Mouse (Mus musculus) liver, embryonic 15.5 days (tissue): Measurements from ENCODE around the gene Phf5a. TPM values are rescaled to one million over a fixed set of nuclear protein-coding genes. Genes with fewer than 3 reads are reported as not detected.
A peak's percentile ranks its signal among the peaks of the same experiment; 100 is the strongest.

Experiments
- ATAC-seq: fragments of 200-750 bp; cut with Nextera tagmentation; 2 replicates; pipeline ENCODE4 v1.8.0; 2017; ENCODE audit warnings: moderate number of reproducible peaks, mild to moderate bottlenecking, moderate library complexity; ENCODE audit not compliant: insufficient read depth
- H3K27ac ChIP-seq: fragments of 300-500 bp; sonication (generic); replicated peaks from 2 replicates; pipeline ENCODE4 v1.5.1; 2015; ENCODE audit warnings: mild to moderate bottlenecking, inconsistent platforms
- H3K27me3 ChIP-seq: fragments of 300-500 bp; sonication (generic); 2 replicates; pipeline ENCODE4 v1.6.1; 2015; ENCODE audit warnings: mild to moderate bottlenecking, inconsistent platforms
- H3K36me3 ChIP-seq: fragments of 300-500 bp; sonication (generic); replicated peaks from 2 replicates; pipeline ENCODE4 v1.6.1; 2015; ENCODE audit warnings: moderate library complexity, mild to moderate bottlenecking, inconsistent platforms
- H3K4me1 ChIP-seq: fragments of 300-500 bp; sonication (generic); replicated peaks from 2 replicates; pipeline ENCODE4 v1.6.1; 2015; ENCODE audit warnings: inconsistent platforms
- H3K4me2 ChIP-seq: fragments of 300-500 bp; sonication (generic); 2 replicates; pipeline ENCODE4 v1.6.1; 2015; ENCODE audit warnings: moderate library complexity, mild to moderate bottlenecking, inconsistent platforms
- H3K4me3 ChIP-seq: fragments of 300-500 bp; sonication (generic); replicated peaks from 2 replicates; pipeline ENCODE4 v1.5.1; 2015; ENCODE audit warnings: mild to moderate bottlenecking, inconsistent platforms
- H3K9ac ChIP-seq: fragments of 300-500 bp; sonication (generic); 2 replicates; pipeline ENCODE4 v1.6.1; 2015; ENCODE audit warnings: moderate library complexity, mild to moderate bottlenecking, inconsistent platforms
- H3K9me3 ChIP-seq: fragments of 300-500 bp; sonication (generic); replicated peaks from 2 replicates; pipeline ENCODE4 v1.6.1; 2016; ENCODE audit warnings: inconsistent platforms
- WGBS: fragments of 180-500 bp; shearing (Covaris S2); methylation state at CpG from one replicate; pipeline ENCODE4 v1.1.7; 2015; ENCODE audit warnings: mixed read lengths; ENCODE audit not compliant: insufficient replicate concordance; 5-methylcytosine and 5-hydroxymethylcytosine counted together
- polyA plus RNA-seq: library from polyadenylated mRNA; unstranded; fragments of >200 nt; fragmentation: Nextera tagmentation; extraction: Ambion mirVana; gene quantifications from 2 replicates; pipeline ENCODE4 v1.2.1, GENCODE M21; 2015

The Phf5a gene
- polyA plus RNA-seq, 1 experiment from 2014 or later: 91.3 TPM

DNA sequence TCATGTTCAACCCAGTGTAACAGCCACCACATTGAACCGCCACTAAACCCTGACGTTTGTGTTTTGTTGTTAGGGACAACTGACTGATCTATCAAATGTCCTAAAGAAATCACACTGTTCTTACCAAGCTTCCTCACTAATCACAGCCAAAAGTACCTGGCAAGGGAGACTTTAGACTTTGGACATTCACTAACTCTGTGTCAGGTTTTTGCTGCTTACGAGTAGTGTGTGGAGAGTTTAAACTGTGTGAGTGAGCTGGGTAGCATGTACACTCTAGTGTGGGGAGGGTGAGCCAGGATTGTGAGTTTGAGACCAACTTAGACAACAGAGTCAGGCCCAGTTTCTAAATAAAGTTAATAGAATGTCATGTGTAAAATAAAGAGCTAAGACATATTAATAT is 10.6 kb upstream of the Phf5a start:
- no peak overlapping the region for H3K4me3 ChIP-seq
- H3K9me3 ChIP-seq: no peaks in the 10 kb centered on the region
- no peaks in the 10 kb centered on the region for H3K27me3 ChIP-seq
- H3K36me3 ChIP-seq: peaks cover 14% of the 10 kb centered on the region; the same call in 1 of the 2 replicates
- H3K9ac ChIP-seq: no peak overlapping the region
- WGBS: 74% methylated on average over 3 of the region's 3 CpGs
- H3K27ac ChIP-seq: peak overlapping the region; percentile 21
- peak overlapping the region; percentile 3; the same call in 1 of the 2 replicates for H3K4me2 ChIP-seq
- H3K4me1 ChIP-seq: peaks cover 44% of the 10 kb centered on the region
- ATAC-seq: peak; percentile 38; the same call in 1 of the 2 replicates

DNA sequence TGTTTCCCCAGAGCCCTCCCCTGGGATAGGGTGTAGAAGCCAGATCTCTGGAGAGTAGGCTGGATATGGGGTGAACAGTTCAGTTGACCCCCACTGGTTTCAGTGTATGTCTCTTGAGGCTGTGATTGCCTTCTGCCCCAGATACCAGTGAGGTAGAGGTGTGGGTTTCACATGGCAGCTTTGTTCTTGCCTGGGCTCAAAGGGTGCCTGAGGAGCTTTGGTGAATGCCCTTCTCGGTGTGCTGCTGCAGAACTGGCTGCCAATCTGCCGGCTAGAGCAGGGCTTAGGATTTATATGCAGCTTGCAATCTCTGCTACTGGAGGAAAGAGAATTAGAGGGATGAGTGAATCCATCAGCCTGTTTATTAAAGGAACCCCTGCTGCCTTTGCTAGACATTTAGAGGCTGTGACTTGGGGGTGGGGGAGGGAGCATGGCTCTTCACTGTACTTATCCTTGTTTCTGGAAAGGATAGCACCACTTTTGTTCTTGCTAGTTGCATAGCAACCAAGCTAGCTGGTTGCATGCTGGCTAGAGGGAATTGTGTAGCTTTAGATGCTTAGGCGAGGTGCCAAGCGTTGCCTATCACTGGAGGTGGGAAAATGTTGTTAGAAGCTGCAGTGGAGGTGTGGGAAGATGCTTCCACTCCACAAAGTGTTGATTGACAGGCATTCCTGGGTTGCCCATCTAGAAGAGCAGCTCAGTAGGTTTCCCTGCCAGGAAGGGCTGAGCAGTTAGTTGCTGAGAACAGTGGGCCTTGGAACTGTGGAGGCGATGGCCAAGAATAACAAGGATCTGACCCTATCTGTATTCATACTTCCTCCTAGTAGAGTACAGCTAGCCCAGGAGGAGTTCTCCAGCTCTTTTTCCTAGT is 8.1 kb upstream of the Phf5a start:
- Histone ChIP-seq H3K4me3 (no peak overlapping the region), H3K27ac (0 out of 2 replicates have a peak overlapping the region, but pooled peaks have one; percentile 25), H3K4me1 (peaks cover 53% of the 10 kb centered on the region), H3K9ac (no peak overlapping the region), H3K9me3 (no peaks in the 10 kb centered on the region), H3K4me2 (no peak overlapping the region), H3K27me3 (no peaks in the 10 kb centered on the region), H3K36me3 (peaks cover 13% of the 10 kb centered on the region; the same call in 1 of the 2 replicates)
- WGBS: 79% methylated on average over 5 of the region's 5 CpGs
- ATAC-seq: no peak

DNA sequence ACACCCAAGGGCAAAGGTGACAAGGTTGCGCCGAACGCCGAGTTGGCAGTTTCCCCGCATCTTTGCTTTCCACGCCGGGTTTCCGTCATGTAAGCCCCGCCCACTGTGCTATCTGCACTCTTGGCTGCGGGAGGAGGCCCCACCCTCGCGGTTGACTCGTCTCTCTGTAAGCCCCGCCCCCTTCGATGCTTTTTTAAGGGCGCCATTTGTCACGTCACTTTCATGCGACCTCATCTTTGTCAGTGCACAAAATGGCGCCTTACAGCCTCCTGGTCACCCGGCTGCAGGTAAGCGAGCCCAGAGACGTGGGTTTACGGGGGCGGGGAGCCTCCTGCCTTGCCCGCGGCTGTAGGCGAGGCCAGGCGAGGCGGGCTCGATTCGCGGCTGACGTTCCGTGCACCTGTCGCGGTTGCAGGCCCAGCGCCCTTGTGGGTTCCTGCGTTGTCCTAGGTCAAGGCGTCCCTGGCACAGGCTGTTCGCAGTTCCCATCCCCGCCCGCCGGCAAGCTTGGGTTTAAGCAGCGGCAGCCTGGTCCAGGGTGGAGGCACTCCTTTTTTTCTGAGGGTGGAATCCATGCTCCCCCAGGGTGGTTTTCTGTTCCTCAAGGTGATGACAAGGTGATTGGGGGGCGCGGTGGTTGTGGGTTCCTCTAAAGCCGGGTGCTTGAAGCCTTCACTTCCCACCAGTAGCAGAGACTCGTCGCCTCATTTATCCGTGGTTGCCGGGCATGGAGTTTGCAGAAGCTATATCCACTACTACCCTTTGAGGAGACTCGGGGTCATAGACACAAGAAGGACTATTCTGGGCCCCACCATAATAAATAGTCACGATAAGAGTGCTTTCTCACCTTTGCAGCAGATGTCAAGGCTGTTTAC is 788 bp upstream of the Phf5a start, which contains the start of gene Aco2:
Aco2 (plus strand) TSS at position 48 of the 875 bp plus-strand sequence.
- Histone ChIP-seq H3K9ac (peak within 1 kb of the TSS; percentile 85), H3K27me3 (no peaks in the 10 kb centered on the region), H3K4me1 (peaks cover 58% of the 10 kb centered on the region), H3K36me3 (peaks cover 39% of the 10 kb centered on the region), H3K4me2 (peak within 1 kb of the TSS; percentile 82), H3K4me3 (peak within 1 kb of the TSS; percentile 95), H3K27ac (peak within 1 kb of the TSS; percentile 97), H3K9me3 (no peaks in the 10 kb centered on the region)
- peak; percentile 81 for ATAC-seq
- under 1% methylated on average over 53 of the region's 53 CpGs for WGBS

DNA sequence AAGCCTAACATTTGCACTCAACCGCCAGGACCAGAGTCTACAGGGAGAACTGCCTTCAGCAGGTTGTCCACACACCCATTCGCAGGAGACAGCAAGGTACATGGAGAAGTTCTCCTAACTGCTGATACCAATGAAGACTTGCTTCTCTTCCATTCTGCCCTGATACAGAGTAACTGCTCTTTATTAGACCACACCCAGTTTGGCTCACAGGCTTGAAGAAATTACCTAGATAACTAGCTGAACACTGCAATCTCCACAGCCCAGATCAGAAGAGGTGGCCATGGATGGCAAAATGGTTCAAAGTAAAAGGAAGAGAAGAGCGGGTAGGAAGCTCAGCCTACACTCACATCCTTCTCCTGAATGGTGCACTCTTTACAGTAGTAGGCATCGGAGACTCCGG is 1.7 kb downstream of the Phf5a start:
- peak; percentile 13; the same call in 1 of the 2 replicates for ATAC-seq
- H3K4me2 ChIP-seq: peak overlapping the region; percentile 82
- H3K9me3 ChIP-seq: no peaks in the 10 kb centered on the region
- no peaks in the 10 kb centered on the region for H3K27me3 ChIP-seq
- H3K9ac ChIP-seq: peak overlapping the region; percentile 10; the same call in 1 of the 2 replicates
- WGBS: 72% methylated on average over 5 of the region's 5 CpGs
- peak overlapping the region; percentile 97 for H3K27ac ChIP-seq
- peaks cover 59% of the 10 kb centered on the region for H3K36me3 ChIP-seq
- H3K4me1 ChIP-seq: peaks cover 51% of the 10 kb centered on the region
- peak overlapping the region; percentile 95 for H3K4me3 ChIP-seq

DNA sequence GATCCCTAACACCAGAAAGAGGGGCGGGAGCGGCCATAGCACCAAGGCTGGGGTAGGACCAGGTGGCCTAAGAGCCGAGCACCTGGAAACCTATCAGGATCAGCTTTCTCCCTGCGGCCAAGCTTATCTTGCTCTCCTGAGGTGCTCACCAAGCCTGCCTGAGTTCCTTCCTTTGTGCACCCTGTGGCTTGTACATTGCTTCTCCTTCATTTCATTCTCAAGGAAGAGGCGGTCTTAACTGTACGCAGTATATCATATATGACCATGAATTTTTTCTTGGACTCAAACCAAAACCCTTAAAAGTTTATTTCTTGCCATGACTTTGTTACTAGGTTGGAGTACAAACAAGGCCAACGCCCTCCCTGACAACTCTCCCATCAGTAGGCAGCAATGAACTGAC is 7.5 kb downstream of the Phf5a start:
- H3K4me1 ChIP-seq: peaks cover 36% of the 10 kb centered on the region
- no peaks in the 10 kb centered on the region for H3K27me3 ChIP-seq
- peaks cover 56% of the 10 kb centered on the region for H3K36me3 ChIP-seq
- H3K4me2 ChIP-seq: no peak overlapping the region
- no peaks in the 10 kb centered on the region for H3K9me3 ChIP-seq
- WGBS: 85% methylated on average over 7 of the region's 7 CpGs
- H3K27ac ChIP-seq: no peak overlapping the region
- H3K9ac ChIP-seq: no peak overlapping the region
- ATAC-seq: no peak
- H3K4me3 ChIP-seq: no peak overlapping the region

DNA sequence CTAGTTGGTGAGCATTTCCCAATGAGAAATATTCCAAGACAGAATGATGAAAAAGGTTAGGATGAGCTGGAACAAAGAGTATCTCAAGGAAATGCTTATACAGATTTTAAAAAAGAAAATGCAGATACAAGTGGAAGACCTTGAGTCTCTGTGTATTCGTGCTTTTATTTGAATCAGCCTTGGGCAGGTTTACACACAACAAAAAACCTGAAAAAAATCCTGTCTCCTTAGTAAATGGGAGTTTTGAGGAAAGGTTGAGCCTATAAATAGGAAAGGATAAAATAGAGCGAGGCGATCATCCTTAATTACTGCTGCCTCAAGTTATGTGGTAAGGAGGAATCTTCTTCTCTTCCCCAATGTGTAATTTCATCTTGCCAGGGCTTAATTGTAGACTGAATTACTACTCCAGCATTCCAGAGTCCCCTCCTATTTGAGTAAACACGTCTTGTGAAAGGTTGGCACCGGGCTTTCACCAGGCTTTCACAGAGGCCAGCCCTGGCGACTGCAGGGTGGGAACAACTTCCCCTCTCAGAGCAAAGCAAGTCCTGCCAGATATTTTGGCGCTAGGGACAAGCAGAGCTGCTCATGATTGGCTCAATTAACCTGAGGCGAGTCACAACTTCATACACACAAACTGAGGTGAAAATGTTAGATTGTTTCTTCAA is 11.1 kb downstream of the Phf5a start:
- no peak for ATAC-seq
- Histone ChIP-seq H3K36me3 (peaks cover 20% of the 10 kb centered on the region), H3K4me1 (peaks cover 52% of the 10 kb centered on the region), H3K9me3 (no peaks in the 10 kb centered on the region), H3K27ac (peak overlapping the region; percentile 77), H3K9ac (peak overlapping the region; percentile 15; the same call in 1 of the 2 replicates), H3K4me3 (peak overlapping the region; percentile 2; the same call in 1 of the 2 replicates), H3K4me2 (peak overlapping the region; percentile 96), H3K27me3 (no peaks in the 10 kb centered on the region)
- 33% methylated on average over 8 of the region's 8 CpGs for WGBS

DNA sequence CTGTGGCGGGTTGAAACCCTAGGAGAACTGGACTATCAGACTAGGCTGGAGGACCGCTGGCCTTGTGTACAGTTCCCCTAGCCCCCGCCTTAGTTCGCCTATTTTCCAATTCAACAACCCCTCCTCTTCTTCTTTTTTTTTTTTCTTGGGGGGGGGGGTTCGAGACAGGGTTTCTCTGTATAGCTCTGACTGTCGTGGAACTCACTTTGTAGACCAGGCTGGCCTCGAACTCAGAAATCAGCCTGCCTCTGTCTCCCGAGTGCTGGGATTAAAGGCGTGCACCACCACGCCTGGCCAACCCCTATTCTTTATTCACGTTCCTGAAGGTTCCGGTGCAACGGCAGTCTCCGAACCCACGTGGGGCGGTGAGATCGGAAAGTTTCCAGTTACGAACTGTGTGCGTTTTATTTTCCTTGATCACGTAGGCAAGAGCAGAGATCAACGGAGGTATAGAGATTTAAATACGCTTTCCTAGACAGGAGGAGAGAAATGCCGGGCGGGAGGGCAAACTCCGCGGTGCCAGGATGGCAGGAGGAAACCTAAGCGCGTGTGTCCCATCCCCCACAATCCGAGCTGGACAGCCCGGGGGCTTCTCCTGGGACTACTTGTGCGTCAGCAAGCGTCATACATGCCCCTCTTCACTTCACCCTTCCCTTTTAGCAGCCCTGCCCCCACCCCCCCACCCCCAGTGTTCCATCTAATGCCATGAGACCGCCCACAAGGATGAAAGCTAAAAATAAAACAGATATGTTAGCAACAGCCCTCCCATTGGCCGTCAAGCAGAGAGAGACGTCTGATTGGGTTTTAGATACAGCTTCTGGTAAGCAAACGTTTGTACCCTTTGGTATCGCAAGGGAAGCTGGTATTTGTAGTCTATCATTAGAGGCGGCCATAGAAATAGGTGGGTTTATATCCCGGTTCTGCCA is 12.1 kb downstream of the Phf5a start:
- H3K36me3 ChIP-seq: peaks cover 15% of the 10 kb centered on the region
- peak; percentile 60 for ATAC-seq
- H3K4me1 ChIP-seq: peaks cover 61% of the 10 kb centered on the region
- H3K27ac ChIP-seq: peak overlapping the region; percentile 91
- peak overlapping the region; percentile 96 for H3K4me2 ChIP-seq
- peak overlapping the region; percentile 87 for H3K4me3 ChIP-seq
- WGBS: 1% methylated on average over 39 of the region's 39 CpGs
- peak overlapping the region; percentile 95 for H3K9ac ChIP-seq
- no peaks in the 10 kb centered on the region for H3K27me3 ChIP-seq
- H3K9me3 ChIP-seq: no peaks in the 10 kb centered on the region

DNA sequence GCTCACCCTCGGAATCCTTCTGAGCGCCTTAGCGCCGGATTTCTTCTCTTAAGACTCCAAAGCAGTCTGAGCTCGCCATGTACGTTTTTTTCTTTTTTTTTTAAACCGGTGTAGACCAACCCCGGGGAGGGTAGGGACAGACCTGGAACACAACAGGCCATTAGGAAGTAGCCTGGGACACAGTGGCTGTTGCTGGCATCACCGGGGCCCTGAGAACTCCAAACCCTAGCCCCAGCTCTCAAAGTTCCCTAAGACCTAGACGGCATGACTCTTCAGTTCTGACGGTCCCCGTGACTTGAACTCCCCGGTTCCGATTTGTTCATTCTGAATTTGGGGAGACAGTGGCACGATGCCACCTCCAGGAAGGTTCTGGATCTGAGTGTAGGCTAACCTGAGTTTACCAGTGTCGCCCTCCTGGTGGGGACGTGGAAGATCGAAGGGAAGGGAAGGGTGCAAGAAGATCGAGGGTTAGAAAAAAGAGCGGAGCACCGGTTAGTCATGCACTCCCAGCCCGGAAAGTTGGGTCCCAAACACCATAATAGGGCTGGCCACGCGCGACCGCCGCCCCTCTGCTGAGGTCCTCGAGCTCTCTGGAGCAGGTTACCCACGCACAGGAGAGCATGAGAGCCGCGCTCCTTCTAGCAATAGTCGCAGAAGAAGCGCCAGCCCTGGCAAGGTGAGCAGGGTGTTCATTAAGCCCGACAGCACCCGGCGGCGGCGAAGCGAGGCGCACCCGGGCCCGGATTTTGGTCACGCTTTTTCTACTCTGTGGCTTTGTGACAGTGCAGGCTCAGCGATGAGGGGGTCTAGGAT is 13.0 kb downstream of the Phf5a start, which contains the start of gene Tob2:
Tob2 (minus strand) TSS at position 280 of the 813 bp plus-strand sequence.
- no peaks in the 10 kb centered on the region for H3K9me3 ChIP-seq
- peaks cover 15% of the 10 kb centered on the region for H3K36me3 ChIP-seq
- peak within 1 kb of the TSS; percentile 95 for H3K9ac ChIP-seq
- H3K4me1 ChIP-seq: peaks cover 64% of the 10 kb centered on the region
- H3K27me3 ChIP-seq: no peaks in the 10 kb centered on the region
- peak within 1 kb of the TSS; percentile 96 for H3K4me2 ChIP-seq
- ATAC-seq: peak; percentile 8
- under 1% methylated on average over 44 of the region's 44 CpGs for WGBS
- peak within 1 kb of the TSS; percentile 91 for H3K27ac ChIP-seq
- H3K4me3 ChIP-seq: peak within 1 kb of the TSS; percentile 87

DNA sequence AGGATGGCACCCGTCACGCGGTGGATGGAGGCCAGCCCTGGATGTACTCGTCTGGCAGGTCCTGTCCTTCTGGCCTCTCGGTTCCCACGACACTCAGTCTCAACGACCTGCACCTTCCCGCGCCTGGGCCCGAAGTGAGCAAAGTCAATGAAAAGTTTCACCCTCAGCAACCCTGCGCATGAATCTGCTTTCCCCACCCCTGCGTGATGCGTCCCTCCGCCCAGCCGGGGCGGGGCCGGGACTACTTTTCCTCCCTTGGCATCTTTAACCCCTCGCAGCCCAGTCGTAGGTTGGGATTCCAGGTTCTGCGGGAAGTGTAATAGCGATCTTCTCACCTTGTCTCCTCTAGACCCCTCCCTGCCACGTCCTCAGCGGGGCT is 13.6 kb downstream of the Phf5a start:
- Histone ChIP-seq H3K9ac (peak overlapping the region; percentile 95), H3K27me3 (no peaks in the 10 kb centered on the region), H3K4me2 (peak overlapping the region; percentile 96), H3K4me1 (peaks cover 67% of the 10 kb centered on the region), H3K36me3 (peaks cover 18% of the 10 kb centered on the region), H3K27ac (peak overlapping the region; percentile 91), H3K9me3 (no peaks in the 10 kb centered on the region), H3K4me3 (peak overlapping the region; percentile 87)
- under 1% methylated on average over 23 of the region's 23 CpGs for WGBS
- peak; percentile 47 for ATAC-seq
